Mouse (Mus musculus) E14TG2a.4 (cell line): Measurements from ENCODE around the gene Trappc13.

ENCODE experiments used
- CTCF ChIP-seq: conservative IDR thresholded peaks from 2 replicates; pipeline ENCODE4 v1.5.1; 2014; ENCODE audit warnings: low read length
- NANOG ChIP-seq: IDR thresholded peaks from 2 replicates; pipeline ENCODE4 v1.6.1; 2014; ENCODE audit warnings: borderline replicate concordance, low read length, mixed read lengths
- POU5F1 ChIP-seq: IDR thresholded peaks from 2 replicates; pipeline ENCODE4 v1.6.1; 2014; ENCODE audit warnings: low read length, borderline replicate concordance

- TF ChIP-seq CTCF (no peak), POU5F1 (no peak), NANOG (no peak)
Observed at GRCm38 (mm10) chr13:104176874-104177273, 1.4 kb downstream of the Trappc13 start.
